Mouse (Mus musculus) olfactory bulb, adult 2 months (tissue): Measurements from ENCODE around the gene Spag8.
A peak's percentile ranks its signal among the peaks of the same experiment; 100 is the strongest.

ENCODE experiments used
- CTCF ChIP-seq: fragments of 200-500 bp; IDR thresholded peaks from 2 replicates; pipeline ENCODE4 v1.5.1; 2012; ENCODE audit warnings: low read depth, mild to moderate bottlenecking, low read length, moderate library complexity; ENCODE audit not compliant: insufficient read depth
- POLR2A ChIP-seq: fragments of 200-500 bp; IDR thresholded peaks from 2 replicates; pipeline ENCODE4 v1.6.1; 2012; ENCODE audit warnings: mild to moderate bottlenecking, low read depth, low read length, moderate library complexity; ENCODE audit not compliant: insufficient read depth

- TF ChIP-seq POLR2A = 0 out of 2 replicates have a peak, but pooled peaks have one; percentile 17
- TF ChIP-seq CTCF = no peak
Observed at GRCm38 (mm10) chr4:43696561-43696960, 43.2 kb upstream of the Spag8 start.
